Mouse (Mus musculus): Measurements from ENCODE around the gene Itgb2l.

DNA sequence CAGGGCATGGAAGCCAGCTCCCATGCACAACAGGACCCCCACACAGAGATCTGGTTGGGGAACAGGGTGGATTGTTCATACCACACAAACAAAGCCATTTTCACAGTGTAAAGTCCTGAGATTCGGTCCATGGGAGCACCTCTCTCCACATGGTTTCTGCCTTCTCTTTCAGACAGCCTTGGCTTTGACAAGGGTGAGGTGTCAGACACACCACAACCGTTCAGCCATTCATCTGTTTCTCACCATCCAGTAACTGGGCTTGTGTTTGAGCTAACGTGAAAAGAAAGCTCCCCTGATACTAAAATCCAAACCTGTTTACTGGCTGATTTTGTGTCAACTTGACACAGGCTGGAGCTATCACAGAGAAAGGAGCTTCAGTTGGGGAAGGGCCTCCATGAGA is 30.8 kb upstream of the Itgb2l start:
- TF ChIP-seq GATA1 (IDR thresholded peaks at IDR 0.05; ENCODE audit: low read length), result no peak
- TF ChIP-seq TAL1 (IDR thresholded peaks at IDR 0.05; ENCODE audit: low read length), result no peak

Measured in erythroblast, embryonic 14.5 days (primary cell).